Mouse (Mus musculus): ENCODE measurements around the gene Mto1.
"Not testable (repeated sequence)": the region's sequence is repeated elsewhere in the genome, so short reads cannot be mapped to it uniquely, and the experiment has no call there.

Gene Mto1

DNA sequence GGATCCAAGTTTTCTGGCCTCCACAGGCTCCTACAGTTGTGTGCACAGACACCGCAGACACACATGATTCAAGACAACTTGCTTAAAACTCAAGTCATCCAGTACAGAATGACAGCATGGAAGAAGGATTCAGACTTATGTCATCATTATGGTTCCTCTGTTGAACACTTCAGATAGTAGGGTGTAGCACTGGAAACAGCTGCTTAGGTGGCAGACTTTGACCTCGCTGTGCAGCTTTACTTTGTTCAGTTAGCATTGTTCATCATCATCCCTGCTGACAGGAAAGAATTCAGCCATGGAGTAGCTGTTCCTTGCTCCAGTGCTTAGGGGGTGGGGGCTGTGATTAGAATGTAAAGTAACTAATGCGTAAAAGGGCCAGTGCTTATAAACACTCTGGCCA lies 17.7 kb downstream of the Mto1 start:
- Histone ChIP-seq H3K36me3 (ENCODE audit: insufficient read depth, low read length) (peaks cover 88% of the 10 kb centered on the region), H3K4me1 (replicated peaks; ENCODE audit: low read depth, low read length) (no peaks in the 10 kb centered on the region), H3K27me3 (ENCODE audit: insufficient read depth, low read length) (no peaks in the 10 kb centered on the region), H3K4me3 (replicated peaks; ENCODE audit: low read length) (no peak overlapping the region), H3K9me3 (ENCODE audit: low read length) (no peaks in the 10 kb centered on the region)
- TF ChIP-seq POU5F1 (IDR thresholded peaks at IDR 0.05; ENCODE audit: borderline replicate concordance, low read length) (no peak), CTCF (conservative IDR thresholded peaks at IDR 0.05; ENCODE audit: low read length) (no peak), NANOG (IDR thresholded peaks at IDR 0.05; ENCODE audit: borderline replicate concordance, low read length) (no peak)

DNA sequence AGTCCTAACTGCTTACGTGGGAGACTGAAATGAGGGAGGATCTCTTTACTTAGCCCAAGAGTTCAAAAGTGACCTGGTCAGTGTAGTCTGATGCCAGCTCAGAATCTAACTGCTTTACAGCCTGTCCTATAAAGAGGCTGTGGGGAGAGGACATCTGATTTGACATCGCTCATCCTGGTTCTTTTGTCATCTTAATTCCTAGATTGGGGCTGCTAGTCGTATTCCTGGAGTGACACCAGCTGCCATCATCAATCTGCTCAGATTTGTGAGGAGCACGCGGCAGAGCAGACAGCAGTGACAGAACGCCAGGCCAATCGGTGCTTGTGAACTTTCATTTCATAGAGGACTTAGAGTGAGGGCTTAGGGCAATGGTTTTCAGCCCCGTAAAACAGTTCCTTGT lies 25.6 kb downstream of the Mto1 start:
- no peaks in the 10 kb centered on the region for H3K27me3 ChIP-seq (ENCODE audit: insufficient read depth, low read length)
- no peak overlapping the region for H3K4me3 ChIP-seq (replicated peaks; ENCODE audit: low read length)
- no peaks in the 10 kb centered on the region for H3K9me3 ChIP-seq (ENCODE audit: low read length)
- no peak for TF ChIP-seq POU5F1 (IDR thresholded peaks at IDR 0.05; ENCODE audit: borderline replicate concordance, low read length)
- no peak for TF ChIP-seq CTCF (conservative IDR thresholded peaks at IDR 0.05; ENCODE audit: low read length)
- no peak for TF ChIP-seq NANOG (IDR thresholded peaks at IDR 0.05; ENCODE audit: borderline replicate concordance, low read length)
- peaks cover 90% of the 10 kb centered on the region for H3K36me3 ChIP-seq (ENCODE audit: insufficient read depth, low read length)
- H3K4me1 ChIP-seq (replicated peaks; ENCODE audit: low read depth, low read length), result no peaks in the 10 kb centered on the region

DNA sequence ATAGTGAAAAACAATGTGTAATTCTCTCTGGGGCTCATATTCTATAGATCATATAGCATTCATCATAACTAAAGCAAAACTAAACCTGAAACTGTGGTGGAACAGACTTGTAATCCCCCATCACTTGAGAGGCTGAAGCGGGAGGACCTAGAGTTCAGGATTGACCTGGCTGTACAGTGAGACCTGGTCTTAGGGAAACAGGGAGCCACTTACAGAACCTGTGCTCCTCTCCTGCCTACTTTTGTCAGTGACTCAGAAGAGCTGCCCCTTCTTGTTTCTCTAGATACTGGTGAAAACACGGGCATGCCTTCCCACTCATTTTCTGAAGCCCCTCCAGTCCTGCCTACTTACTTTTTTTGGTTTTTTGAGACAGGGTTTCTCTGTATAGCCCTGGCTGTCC lies 26.3 kb downstream of the Mto1 start:
- no peaks in the 10 kb centered on the region for H3K9me3 ChIP-seq (ENCODE audit: low read length)
- no peaks in the 10 kb centered on the region for H3K27me3 ChIP-seq (ENCODE audit: insufficient read depth, low read length)
- no peak overlapping the region for H3K4me3 ChIP-seq (replicated peaks; ENCODE audit: low read length)
- H3K36me3 ChIP-seq (ENCODE audit: insufficient read depth, low read length), result peaks cover 90% of the 10 kb centered on the region
- no peaks in the 10 kb centered on the region for H3K4me1 ChIP-seq (replicated peaks; ENCODE audit: low read depth, low read length)
- TF ChIP-seq NANOG (IDR thresholded peaks at IDR 0.05; ENCODE audit: borderline replicate concordance, low read length) (no peak), CTCF (conservative IDR thresholded peaks at IDR 0.05; ENCODE audit: low read length) (no peak), POU5F1 (IDR thresholded peaks at IDR 0.05; ENCODE audit: borderline replicate concordance, low read length) (no peak)

DNA sequence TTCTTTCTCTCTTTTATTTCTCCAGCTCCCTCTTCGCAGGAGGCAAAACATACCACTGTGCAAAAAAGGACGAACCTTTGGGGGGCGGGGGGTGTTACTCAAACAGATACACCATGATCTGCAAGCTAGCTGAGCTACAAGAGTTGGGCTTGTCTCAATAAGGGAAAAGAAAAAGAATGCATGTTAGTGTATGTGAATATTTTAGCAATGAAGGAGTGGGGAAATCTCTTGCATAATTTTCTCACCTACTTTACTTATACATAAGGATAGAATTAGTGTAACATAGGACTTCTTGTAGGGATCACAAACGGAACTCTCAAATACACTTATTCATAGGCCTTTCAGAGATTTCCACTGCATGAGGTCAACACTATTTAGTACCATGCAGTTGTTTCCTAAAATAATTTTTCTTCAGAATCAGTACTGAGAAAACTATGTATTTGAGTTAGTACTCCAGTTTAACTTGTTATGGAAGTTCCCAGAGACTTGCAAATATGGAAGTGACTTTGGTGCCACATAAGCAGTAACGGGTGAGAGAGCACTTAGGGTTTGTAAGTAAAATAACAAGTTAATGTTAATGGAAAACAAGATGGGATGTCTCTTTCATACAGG lies 26.9 kb downstream of the Mto1 start:
- H3K4me1 ChIP-seq (replicated peaks; ENCODE audit: low read depth, low read length), result no peaks in the 10 kb centered on the region
- TF ChIP-seq NANOG (IDR thresholded peaks at IDR 0.05; ENCODE audit: borderline replicate concordance, low read length) (no peak), POU5F1 (IDR thresholded peaks at IDR 0.05; ENCODE audit: borderline replicate concordance, low read length) (no peak), CTCF (conservative IDR thresholded peaks at IDR 0.05; ENCODE audit: low read length) (no peak)

DNA sequence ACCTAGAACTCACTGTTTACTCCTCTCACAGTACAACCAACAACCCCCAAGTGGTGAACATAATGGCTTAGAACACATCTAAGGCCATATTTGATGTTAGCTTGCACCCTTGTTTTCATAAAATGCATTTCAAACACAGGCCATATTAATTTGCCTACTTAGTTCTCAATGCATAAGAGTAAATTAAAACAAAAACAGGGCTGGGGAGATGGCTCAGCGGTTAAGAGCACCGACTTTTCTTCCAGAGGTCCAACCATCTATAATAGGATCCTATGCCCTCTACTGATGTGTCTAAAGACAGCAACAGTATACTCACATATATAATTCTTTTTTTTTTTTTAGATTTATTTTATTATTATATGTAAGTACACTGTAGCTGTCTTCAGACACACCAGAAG lies 27.4 kb downstream of the Mto1 start:
- Histone ChIP-seq H3K27me3 (ENCODE audit: insufficient read depth, low read length) (no peaks in the 10 kb centered on the region), H3K36me3 (ENCODE audit: insufficient read depth, low read length) (peaks cover 90% of the 10 kb centered on the region), H3K9me3 (ENCODE audit: low read length) (no peaks in the 10 kb centered on the region), H3K4me3 (replicated peaks; ENCODE audit: low read length) (no peak overlapping the region), H3K4me1 (replicated peaks; ENCODE audit: low read depth, low read length) (no peaks in the 10 kb centered on the region)
- TF ChIP-seq CTCF (conservative IDR thresholded peaks at IDR 0.05; ENCODE audit: low read length) (no peak), POU5F1 (IDR thresholded peaks at IDR 0.05; ENCODE audit: borderline replicate concordance, low read length) (no peak), NANOG (IDR thresholded peaks at IDR 0.05; ENCODE audit: borderline replicate concordance, low read length) (no peak)

More for the DNA sequence above, 26.9 kb downstream of the Mto1 start:
- Histone ChIP-seq H3K36me3 (ENCODE audit: insufficient read depth, low read length) (peaks cover 90% of the 10 kb centered on the region), H3K9me3 (ENCODE audit: low read length) (no peaks in the 10 kb centered on the region), H3K4me3 (replicated peaks; ENCODE audit: low read length) (no peak overlapping the region), H3K27me3 (ENCODE audit: insufficient read depth, low read length) (no peaks in the 10 kb centered on the region)

DNA sequence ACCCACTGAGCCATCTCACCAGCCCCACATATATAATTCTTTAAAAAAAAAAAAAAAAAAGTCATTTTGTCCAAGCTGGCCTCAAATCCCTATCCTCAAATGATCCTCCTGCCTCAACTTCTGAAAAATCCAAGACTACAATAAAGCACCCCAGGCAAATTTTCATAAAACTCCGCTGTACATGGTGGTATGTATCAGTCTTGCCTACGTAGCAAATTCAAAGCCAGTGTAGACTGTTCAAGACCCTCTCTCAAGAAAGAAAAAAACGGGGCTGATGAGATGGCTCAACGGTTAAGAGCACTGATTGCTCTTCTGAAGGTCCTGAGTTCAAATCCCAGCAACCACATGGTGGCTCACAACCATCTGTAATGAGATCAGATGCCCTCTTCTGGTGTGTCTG lies 27.9 kb downstream of the Mto1 start:
- Histone ChIP-seq H3K9me3 (ENCODE audit: low read length) (no peaks in the 10 kb centered on the region), H3K27me3 (ENCODE audit: insufficient read depth, low read length) (no peaks in the 10 kb centered on the region), H3K4me1 (replicated peaks; ENCODE audit: low read depth, low read length) (no peaks in the 10 kb centered on the region), H3K4me3 (replicated peaks; ENCODE audit: low read length) (no peak overlapping the region), H3K36me3 (ENCODE audit: insufficient read depth, low read length) (peaks cover 90% of the 10 kb centered on the region)
- TF ChIP-seq CTCF (conservative IDR thresholded peaks at IDR 0.05; ENCODE audit: low read length) (0 out of 2 replicates have a peak, but pooled peaks have one; percentile 15), NANOG (IDR thresholded peaks at IDR 0.05; ENCODE audit: borderline replicate concordance, low read length) (no peak)

DNA sequence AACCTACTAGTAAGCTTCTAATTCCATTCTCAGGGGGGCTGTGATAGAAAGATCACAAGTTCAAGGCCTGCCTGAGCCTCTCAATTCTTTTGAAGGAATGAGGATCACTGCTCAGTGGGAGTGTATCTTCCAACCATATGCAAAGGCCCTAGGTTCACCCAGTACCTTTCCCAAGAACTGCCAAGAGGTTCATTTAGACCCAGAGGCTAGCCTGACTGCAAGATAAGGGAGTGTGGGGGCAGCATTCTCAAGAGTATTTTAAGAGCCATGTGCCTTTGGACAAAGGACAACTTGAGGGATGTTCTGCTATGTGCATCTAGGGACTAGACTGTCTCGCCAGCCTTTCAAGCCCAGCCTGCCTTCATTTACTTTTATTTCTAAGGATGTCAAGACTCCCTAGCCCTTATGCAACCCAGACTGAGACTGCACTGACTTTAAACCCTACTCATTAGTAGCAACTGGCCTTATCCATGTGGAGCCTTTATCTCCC lies 28.6 kb downstream of the Mto1 start:
- Histone ChIP-seq H3K36me3 (ENCODE audit: insufficient read depth, low read length) (peaks cover 89% of the 10 kb centered on the region), H3K9me3 (ENCODE audit: low read length) (no peaks in the 10 kb centered on the region), H3K4me1 (replicated peaks; ENCODE audit: low read depth, low read length) (no peaks in the 10 kb centered on the region), H3K4me3 (replicated peaks; ENCODE audit: low read length) (no peak overlapping the region), H3K27me3 (ENCODE audit: insufficient read depth, low read length) (no peaks in the 10 kb centered on the region)
- TF ChIP-seq POU5F1 (IDR thresholded peaks at IDR 0.05; ENCODE audit: borderline replicate concordance, low read length) (no peak), NANOG (IDR thresholded peaks at IDR 0.05; ENCODE audit: borderline replicate concordance, low read length) (no peak), CTCF (conservative IDR thresholded peaks at IDR 0.05; ENCODE audit: low read length) (no peak)

DNA sequence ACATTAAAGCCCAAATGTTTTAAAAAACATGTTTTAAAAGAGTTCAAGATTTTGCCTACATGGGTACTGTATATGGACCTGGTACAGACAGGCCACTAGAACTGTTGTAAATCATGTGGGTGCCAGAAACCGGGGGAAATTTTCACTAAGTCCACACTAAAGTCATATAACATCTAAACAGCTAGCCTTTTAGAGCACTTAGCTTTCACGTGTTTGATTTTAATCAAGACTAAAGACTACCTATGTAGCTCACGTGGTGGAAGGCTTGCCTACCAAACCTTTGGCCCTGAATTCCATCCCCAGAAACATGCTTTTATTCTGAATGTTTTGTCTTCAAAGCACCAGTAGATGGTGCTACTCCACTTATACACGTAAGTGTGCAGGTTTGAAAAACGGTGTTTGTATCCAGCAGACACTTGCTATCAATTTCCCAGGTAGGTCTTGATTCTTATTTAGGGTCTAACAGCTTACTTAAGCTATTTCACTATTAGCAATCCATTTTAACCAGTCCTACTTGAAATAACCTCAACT lies 29.1 kb downstream of the Mto1 start:
- H3K9me3 ChIP-seq (ENCODE audit: low read length), result no peaks in the 10 kb centered on the region
- no peak overlapping the region for H3K4me3 ChIP-seq (replicated peaks; ENCODE audit: low read length)
- H3K4me1 ChIP-seq (replicated peaks; ENCODE audit: low read depth, low read length), result no peaks in the 10 kb centered on the region
- H3K27me3 ChIP-seq (ENCODE audit: insufficient read depth, low read length), result no peaks in the 10 kb centered on the region
- H3K36me3 ChIP-seq (ENCODE audit: insufficient read depth, low read length), result peaks cover 87% of the 10 kb centered on the region
- TF ChIP-seq CTCF (conservative IDR thresholded peaks at IDR 0.05; ENCODE audit: low read length), result peak; percentile 20
- TF ChIP-seq NANOG (IDR thresholded peaks at IDR 0.05; ENCODE audit: borderline replicate concordance, low read length), result no peak

DNA sequence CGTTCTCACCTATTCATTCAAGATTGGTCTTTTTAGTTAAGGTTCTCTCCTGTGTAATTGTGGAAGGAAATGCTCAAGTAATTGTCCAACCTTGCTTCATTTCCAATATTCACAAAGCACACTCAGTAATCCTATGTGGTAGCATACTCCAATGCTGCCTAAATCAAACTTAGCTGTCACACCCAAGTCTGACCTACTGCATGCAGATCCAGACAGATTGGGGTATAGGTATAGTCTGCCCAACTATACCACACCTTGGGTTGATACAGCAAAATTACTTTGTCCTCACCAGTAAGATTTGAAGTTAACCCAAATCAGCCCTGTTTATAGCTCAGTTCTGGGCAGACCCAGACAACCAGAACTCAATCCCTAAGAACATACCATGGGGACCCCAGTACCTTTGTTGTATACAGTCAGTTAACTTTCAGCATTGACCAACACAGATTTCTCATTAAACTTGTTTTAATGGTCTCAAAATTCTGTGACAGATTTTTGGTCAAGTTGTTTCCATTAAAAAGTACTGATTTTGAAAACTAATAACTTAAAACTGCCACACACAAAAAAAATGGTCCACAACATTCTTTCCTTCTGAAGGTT lies 30.1 kb downstream of the Mto1 start:
- H3K27me3 ChIP-seq (ENCODE audit: insufficient read depth, low read length); H3K4me1 ChIP-seq (replicated peaks; ENCODE audit: low read depth, low read length); H3K9me3 ChIP-seq (ENCODE audit: low read length): not testable (repeated sequence)
- Histone ChIP-seq H3K4me3 (replicated peaks; ENCODE audit: low read length) (peak overlapping the region; percentile 96), H3K36me3 (ENCODE audit: insufficient read depth, low read length) (peaks cover 77% of the 10 kb centered on the region)

DNA sequence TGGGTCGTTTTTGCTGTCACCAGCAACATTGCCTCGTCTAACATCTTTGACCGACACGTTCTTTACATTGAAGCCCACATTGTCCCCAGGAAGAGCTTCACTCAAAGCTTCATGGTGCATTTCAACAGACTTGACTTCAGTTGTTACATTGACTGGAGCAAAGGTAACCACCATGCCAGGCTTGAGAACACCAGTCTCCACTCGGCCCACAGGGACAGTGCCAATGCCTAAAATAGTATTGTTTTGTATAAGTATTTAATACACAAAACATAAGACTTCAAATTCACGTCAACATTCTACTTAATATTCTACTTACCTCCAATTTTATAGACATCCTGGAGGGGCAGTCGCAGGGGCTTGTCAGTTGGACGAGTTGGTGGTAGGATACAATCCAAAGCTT lies 31.3 kb downstream of the Mto1 start:
- Histone ChIP-seq H3K36me3 (ENCODE audit: insufficient read depth, low read length) (peaks cover 65% of the 10 kb centered on the region), H3K4me1 (replicated peaks; ENCODE audit: low read depth, low read length) (peaks cover 16% of the 10 kb centered on the region), H3K4me3 (replicated peaks; ENCODE audit: low read length) (peak overlapping the region; percentile 96)
- H3K9me3 ChIP-seq (ENCODE audit: low read length); H3K27me3 ChIP-seq (ENCODE audit: insufficient read depth, low read length): not testable (repeated sequence)

DNA sequence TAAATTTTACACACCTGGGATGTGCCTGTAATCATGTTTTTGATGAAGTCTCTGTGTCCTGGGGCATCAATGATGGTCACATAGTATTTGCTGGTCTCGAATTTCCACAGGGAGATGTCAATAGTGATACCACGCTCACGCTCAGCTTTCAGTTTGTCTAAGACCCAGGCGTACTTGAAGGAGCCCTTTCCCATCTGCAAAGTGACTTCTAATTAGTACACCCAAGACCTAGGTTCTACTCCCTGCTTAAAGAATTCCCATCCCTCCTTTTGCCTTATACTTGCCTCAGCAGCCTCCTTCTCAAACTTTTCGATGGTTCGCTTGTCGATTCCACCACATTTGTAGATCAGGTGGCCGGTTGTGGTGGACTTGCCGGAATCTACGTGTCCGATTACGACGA lies 32.2 kb downstream of the Mto1 start:
- not testable (repeated sequence) for H3K27me3 ChIP-seq (ENCODE audit: insufficient read depth, low read length); H3K9me3 ChIP-seq (ENCODE audit: low read length)
- Histone ChIP-seq H3K4me3 (replicated peaks; ENCODE audit: low read length) (peak overlapping the region; percentile 96), H3K4me1 (replicated peaks; ENCODE audit: low read depth, low read length) (peaks cover 26% of the 10 kb centered on the region), H3K36me3 (ENCODE audit: insufficient read depth, low read length) (peaks cover 56% of the 10 kb centered on the region)

Measured in E14TG2a.4 (cell line).